Mouse (Mus musculus): ENCODE data around the gene Gnpat.
A peak's percentile ranks its signal among the peaks of the same experiment; 100 is the strongest.

Gene Gnpat

GRCm38 (mm10) chr8:124862321-124863162 is at the start of gene Gnpat, which contains the start of gene 2810004N23Rik:
Gene Gnpat (plus strand): TSS chr8:124863033.
Gene 2810004N23Rik (minus strand): TSS chr8:124863120.
- DNase-seq (ENCODE audit: low spot score) = peak; percentile 94

GRCm38 (mm10) chr8:124813326-124813725 is 49.5 kb upstream of the Gnpat start:
- DNase-seq (ENCODE audit: low spot score) = no peak

GRCm38 (mm10) chr8:124815870-124816269 is 47.0 kb upstream of the Gnpat start:
- DNase-seq (ENCODE audit: low spot score) = no peak

- no peak for DNase-seq (ENCODE audit: low spot score)
Observed at GRCm38 (mm10) chr8:124816866-124817265, 46.0 kb upstream of the Gnpat start.

- no peak for DNase-seq (ENCODE audit: low spot score)
Observed at GRCm38 (mm10) chr8:124817361-124817760, 45.5 kb upstream of the Gnpat start.

- DNase-seq (ENCODE audit: low spot score) = no peak
Observed at GRCm38 (mm10) chr8:124819612-124820115, 43.2 kb upstream of the Gnpat start.

GRCm38 (mm10) chr8:124820125-124820524 is 42.7 kb upstream of the Gnpat start:
- DNase-seq (ENCODE audit: low spot score) = no peak

- no peak for DNase-seq (ENCODE audit: low spot score)
Observed at GRCm38 (mm10) chr8:124823497-124823896, 39.3 kb upstream of the Gnpat start.

GRCm38 (mm10) chr8:124826658-124827057 is 36.2 kb upstream of the Gnpat start:
- no peak for DNase-seq (ENCODE audit: low spot score)

- DNase-seq (ENCODE audit: low spot score) = peak; percentile 91
Observed at GRCm38 (mm10) chr8:124827387-124827786, 35.4 kb upstream of the Gnpat start.

GRCm38 (mm10) chr8:124828561-124829240 is 34.1 kb upstream of the Gnpat start:
- DNase-seq (ENCODE audit: low spot score) = no peak

- no peak for DNase-seq (ENCODE audit: low spot score)
Observed at GRCm38 (mm10) chr8:124830050-124830449, 32.8 kb upstream of the Gnpat start.

- DNase-seq (ENCODE audit: low spot score) = no peak
Observed at GRCm38 (mm10) chr8:124831531-124831930, 31.3 kb upstream of the Gnpat start.

GRCm38 (mm10) chr8:124831941-124832340 is 30.9 kb upstream of the Gnpat start:
- DNase-seq (ENCODE audit: low spot score) = no peak

- DNase-seq (ENCODE audit: low spot score) = no peak
Observed at GRCm38 (mm10) chr8:124833430-124834205, 29.2 kb upstream of the Gnpat start.

- no peak for DNase-seq (ENCODE audit: low spot score)
Observed at GRCm38 (mm10) chr8:124835848-124836247, 27.0 kb upstream of the Gnpat start.

GRCm38 (mm10) chr8:124836273-124836672 is 26.6 kb upstream of the Gnpat start:
- DNase-seq (ENCODE audit: low spot score) = no peak

GRCm38 (mm10) chr8:124836907-124837306 is 25.9 kb upstream of the Gnpat start:
- no peak for DNase-seq (ENCODE audit: low spot score)

- DNase-seq (ENCODE audit: low spot score) = no peak
Observed at GRCm38 (mm10) chr8:124837956-124838355, 24.9 kb upstream of the Gnpat start.

- no peak for DNase-seq (ENCODE audit: low spot score)
Observed at GRCm38 (mm10) chr8:124839371-124839770, 23.5 kb upstream of the Gnpat start.

- DNase-seq (ENCODE audit: low spot score) = no peak
Observed at GRCm38 (mm10) chr8:124840900-124841299, 21.9 kb upstream of the Gnpat start.

- DNase-seq (ENCODE audit: low spot score) = no peak
Observed at GRCm38 (mm10) chr8:124841775-124842174, 21.1 kb upstream of the Gnpat start.
